Mouse (Mus musculus) v-Abl transformed pro-B cells (cell line): ENCODE measurements at regions not wholly inside any gene's neighbourhood (a gene's known extent, or its start where the extent isn't known, plus 50 kb on each side); places are given as distances from the start of the nearest gene placed in this dataset.

Experiments
- in situ Hi-C, 2 experiments: fragments of 400-800 bp; cut with MboI; formaldehyde crosslinking; loops; one replicate each; pipeline ENCODE4 v1.15.1; 2025; ENCODE audit not compliant: unreplicated experiment in 2 of 2

DNA sequence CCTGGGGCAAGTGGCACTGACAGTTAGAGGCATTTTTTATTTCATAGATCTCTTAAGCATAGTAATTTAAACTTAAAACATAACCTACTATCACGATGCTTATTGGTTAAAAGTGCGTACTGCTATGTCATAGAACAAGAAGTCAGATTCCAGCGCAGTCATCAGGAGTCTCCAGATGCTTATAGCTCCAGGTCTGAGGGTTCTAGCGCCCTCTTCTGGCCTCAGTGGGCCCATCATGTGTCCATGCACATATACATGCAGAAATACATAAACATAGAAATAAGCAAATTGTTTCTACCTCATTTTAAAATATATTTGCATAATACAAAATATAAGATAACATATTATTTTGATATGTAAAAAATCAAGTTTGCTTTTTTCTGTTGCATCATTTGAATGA, 1002.8 kb upstream of the Adgrl2 start:
- in situ Hi-C loops: no loop called here

DNA sequence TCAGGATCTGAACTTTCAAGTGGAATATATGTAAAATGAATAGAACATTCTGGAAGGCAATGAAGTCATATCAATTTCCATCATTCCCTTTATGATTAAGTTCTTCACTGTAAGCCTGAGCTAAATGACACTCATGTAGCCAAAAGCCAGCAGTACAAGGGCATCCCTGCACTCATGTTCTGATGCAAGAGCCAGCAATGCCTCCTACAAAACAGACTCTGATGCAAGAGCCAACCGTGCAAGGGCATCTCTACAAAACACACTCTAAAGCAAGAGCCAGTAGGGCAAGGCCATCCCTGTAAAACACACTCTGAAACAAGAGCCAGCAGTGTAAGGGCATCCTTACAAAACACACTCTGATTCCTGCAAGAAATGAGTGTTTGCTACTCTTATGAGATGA, 997.4 kb upstream of the Adgrl2 start:
- in situ Hi-C loops: no loop called here

DNA sequence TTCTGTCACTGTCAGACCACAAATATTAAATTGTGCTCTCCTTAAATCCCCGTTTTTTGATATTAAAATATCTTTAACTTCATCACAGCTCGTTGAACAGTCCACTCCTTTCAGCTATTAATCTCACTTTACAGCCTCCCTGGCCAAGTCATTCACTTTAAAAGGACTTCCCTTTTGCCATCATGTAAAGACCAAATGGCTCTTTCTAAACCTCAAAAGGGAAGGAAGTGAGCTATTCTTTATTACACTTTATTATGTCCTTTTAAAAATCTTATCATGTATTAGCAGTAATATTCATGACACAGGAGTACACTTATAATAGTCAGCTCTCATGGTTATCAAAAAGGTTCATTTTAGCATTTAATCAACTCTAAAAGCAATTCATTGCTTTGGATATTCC, 966.6 kb upstream of the Adgrl2 start:
- in situ Hi-C loops: no loop called here

DNA sequence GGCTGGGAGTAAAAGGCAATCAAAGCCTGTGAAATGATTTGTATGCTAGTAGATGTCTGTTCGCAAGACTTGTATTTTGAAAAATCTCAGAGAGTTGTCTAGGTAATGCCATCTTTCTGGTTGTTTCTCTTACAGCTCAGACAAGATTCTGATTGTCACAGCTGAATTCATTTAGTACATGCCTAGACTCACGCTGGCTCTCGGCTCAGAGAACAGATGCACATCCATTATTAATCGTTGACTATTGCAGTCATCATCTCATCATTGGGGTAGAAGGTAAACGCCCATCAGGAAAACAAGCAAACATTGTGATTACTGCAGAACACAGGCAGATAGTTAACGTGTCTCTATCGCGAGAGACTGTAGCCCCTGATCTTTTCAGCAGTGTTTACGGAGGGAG, 945.8 kb upstream of the Adgrl2 start:
- in situ Hi-C loops: no loop called here

DNA sequence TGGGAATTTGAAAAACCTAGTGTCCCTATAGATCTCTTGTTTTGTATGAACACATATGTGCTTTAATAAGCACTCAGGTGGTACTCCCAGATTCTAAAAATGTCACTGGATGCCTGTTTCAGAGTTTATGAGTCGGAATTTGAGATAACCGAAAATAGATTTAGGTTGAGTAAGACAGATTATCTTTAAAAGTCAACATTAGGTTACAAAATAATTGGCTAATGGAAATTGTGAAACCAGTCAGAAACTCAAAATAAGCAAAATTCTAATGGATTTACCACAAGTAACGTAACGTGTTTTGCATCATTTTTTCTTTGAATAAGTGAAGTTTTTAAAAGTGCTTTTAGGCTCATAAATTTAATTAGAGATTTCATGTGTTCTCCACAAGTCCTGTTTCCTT, 944.5 kb upstream of the Adgrl2 start:
- in situ Hi-C loops: no loop called here

DNA sequence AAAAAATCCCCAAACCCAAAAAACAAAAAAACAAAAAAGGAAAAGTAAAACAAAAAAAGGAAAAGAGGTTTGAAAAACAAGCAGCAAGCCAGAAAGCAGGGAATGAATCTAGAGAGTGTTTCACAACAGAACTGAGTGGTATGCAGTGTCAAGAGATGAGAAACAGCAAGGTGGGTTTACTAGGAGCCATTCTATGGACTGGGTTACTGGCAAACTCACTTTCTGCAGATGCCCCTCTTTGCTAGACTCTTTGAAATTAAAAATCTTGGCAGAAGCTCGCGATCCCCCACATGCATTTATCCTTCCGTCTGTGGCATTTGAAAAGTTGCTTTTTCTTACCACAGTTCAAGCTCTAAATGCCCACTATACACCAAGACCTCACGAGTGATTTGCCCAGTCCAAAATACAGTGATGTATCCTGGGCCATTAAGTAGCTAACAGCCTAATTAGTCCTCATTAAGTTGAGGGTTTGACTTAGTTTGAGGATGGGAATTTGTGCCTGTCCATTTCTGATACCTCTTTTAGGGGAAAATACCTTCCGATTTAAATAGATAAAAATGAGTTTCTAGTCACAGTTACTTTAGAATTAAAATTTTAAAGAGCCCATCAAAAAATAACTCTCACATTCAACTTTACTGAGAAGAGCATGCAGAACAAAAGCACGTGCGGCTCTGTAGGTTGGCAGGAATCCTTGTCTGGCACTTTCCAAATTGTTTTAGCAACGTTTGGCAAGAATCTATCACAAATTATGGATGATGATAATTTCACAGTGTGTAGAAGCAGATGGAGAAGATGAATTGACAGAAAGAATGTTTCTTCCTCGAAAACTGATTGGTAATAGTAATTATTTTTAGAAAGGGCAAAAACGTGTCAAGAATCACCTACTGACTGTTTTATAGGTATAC, 938.4 kb upstream of the Adgrl2 start:
- in situ Hi-C loops: no loop called here

DNA sequence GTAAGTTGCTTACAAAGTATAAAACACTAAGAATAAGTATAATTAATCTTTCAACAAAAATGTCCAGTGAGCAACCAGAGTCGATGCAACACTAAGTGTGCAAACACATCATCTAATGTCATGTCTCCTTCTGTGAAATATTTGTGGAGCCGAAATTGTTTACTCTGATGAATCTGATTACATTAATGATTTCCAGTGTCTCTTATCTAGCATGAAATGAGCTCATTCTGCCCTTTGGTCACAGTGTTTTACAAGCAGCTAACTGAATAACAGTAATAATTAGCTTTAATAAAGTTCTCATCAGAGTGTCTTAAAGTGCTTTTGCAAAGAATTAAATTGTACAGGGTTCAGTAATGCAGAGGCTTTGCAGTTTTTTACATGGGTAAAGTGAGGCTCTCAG, 929.9 kb upstream of the Adgrl2 start:
- in situ Hi-C loops: no loop called here

DNA sequence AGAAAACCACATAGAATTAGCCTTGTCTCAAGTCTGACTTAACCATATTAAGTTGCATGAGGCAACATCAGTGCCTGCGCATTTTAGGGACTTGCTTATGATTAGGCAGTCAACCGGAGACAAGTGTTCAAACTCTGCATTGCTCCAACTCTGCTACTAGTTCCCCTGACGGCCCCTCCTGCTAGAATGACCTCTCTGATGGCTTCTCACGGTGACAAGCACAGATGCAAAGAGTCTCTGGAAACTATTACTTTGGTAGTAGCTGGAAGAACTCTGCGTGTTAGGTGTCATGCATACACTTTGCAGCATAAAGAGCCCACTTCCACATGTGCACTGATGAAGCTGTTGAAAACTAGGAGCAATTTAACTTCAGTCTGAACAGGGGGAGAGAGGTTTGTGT, 927.8 kb upstream of the Adgrl2 start:
- in situ Hi-C loops: no loop called here

DNA sequence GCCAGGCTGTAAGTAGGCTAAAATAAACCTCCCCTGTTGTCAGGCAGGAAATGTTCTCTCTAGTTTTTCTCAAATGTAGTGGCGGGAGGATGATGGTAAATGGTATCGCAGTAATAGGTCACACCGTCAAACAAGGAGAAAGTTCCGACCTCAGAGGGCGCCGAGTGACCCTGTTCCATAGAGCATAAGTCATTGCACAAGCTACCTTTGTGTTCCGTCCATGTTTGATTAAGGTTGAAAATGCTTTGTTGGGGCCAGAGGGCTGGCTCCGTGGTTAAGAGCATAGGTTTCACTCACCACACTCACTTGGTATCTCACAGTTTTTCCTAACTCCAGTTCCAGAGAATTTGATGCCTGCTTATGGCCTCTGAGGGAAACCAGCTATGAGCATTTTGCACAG, 920.4 kb upstream of the Adgrl2 start:
- in situ Hi-C loops: no loop called here

DNA sequence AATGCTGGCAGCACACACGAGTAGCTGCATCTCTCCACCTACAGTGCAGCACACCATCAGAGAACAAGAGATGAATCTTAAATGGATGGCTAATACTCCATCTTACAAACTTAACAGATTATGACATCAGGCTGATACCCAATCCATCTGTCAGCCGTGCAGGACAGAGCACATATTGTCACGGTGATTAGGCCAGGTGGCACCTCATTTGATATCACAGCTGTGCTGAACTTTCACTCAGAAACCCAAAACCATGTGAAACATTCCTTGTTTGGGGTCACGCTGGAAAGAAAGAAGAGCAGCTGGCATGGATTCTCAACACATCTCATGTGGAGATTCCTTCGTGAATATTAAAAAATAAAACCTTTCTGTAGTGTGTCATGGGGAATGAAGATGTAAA, 911.4 kb upstream of the Adgrl2 start:
- in situ Hi-C loops: no loop called here

DNA sequence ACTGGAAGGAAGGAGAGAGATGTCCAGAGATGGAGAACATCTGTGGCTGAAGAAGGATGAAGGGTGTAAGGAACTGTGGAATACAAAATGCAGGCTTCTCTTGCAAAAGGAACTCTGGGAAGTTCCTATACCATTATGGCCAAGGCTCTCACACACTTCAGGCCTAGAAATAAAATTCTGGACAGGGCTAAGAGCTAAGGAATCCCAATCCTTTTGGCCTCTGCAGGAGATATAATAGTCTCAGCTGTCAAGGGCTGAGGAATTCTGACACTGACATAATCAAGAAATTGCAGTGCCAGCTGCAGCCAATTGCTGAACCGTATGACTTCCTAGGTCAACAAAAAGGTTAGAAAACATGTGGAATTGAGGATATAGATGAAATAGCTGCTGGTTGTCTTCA, 886.2 kb upstream of the Adgrl2 start:
- in situ Hi-C loops: no loop called here

DNA sequence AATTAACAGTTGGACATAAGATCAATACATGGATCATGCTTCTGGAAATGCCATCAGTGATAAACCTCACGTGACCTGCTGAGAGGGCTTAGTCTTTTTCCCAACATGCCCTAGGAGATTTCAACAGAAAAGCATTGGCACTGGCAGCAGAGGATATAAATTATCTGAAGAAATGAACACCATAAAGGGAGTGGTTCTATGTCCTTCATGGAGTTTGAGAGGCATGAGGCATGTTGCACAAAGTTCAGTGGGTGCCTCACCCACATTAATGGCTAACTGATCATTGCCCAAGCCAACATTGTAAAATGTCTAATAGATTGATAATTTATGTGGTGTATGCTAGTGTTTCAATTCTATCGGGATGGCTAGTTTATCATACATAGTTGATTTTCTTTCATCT, 875.6 kb upstream of the Adgrl2 start:
- in situ Hi-C loops: no loop called here

DNA sequence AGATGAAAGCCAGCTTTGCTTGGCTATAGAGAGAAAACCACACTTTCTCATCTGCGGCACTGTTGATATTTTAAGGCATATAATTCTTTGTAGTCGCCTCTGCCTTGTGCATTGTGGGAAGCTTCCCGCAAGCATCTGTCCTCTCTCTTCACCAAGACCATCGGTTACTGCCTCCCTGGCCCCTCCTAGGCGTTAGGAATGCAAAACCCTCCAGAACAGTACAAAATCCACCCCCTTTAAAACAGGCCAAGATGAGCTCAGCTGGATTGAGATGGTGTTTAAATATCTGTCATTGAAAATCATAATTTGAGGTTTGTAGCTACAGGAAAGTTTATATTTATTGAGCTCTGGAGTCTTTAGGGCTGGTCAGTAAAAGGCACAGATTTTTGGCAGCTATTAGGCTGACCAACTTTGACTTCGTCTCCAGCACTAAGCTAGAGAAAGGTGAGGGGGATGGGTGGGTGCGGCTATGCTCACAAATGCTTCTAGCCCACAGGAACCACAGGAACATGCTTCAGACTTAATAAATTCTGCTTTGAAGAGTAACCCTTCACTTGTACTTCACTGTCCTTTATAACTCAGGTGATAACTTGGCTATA, 856.7 kb upstream of the Adgrl2 start:
- in situ Hi-C loops: no loop called here

DNA sequence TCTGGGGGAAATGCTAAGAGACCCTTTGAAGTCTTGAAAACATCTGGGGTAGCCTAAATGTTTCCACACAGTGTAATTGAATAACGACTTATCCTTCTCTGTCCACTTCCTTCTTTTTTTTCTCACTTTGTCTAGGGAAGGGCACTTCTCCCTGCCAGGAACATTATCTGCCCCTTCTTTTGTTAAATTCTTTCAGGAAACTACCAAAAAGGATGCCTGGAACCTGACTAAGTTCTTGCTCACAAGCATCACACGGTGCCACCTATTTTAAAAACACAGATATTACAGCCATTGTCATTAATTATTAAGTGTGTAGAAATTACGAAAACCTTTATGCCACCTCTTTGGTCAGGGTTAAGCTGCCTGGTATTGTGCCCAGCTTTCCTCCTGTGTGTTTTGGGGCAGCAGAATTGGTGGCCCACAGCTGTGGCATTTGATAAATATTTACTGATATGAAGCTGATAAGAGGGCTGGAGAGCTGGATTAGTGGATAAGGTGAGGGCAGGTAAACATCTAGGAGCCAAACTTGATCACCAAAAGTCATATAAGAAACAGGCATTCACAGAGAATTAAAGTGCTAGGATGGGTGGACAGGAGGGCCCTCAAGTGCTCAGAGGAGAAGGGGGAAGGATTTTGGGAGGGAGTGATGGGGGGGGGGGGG, 855.6 kb upstream of the Adgrl2 start:
- in situ Hi-C loops: no loop called here

DNA sequence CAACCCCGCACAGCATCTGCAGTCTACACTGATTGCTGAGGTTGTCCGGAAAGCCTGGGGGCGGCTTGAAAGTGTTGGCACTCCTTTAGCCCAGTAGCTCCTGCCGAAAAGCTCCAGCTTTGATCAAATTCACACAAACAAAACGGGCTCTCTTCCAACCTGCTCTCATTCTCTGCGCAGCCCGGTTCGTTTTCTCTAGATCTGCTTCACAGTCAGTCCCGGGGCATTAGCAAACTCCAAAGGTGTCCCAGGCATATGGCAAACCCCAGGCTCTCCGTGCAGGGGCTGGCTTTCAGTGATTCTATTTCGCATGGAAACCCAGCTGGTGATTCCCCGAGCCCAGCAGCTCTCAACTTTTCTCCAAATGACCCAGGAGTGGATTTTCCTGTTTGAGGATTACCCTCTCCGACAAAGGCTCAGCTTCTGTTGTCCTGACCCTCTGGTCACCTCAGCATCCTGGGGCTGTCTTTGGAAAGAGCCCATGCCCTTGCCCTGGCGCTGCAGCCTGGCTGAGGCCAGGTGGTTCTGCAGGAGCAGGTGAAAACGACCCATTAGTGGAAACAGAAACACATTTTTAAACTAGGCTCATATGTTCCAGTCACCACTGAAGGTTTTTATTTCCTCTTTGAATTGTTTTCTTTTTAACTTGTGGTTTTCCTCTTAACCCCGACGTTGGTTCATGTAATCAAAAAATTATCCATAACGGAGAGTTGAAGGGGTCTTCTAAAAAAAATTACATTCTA, 854.9 kb upstream of the Adgrl2 start:
- in situ Hi-C loops: no loop called here

DNA sequence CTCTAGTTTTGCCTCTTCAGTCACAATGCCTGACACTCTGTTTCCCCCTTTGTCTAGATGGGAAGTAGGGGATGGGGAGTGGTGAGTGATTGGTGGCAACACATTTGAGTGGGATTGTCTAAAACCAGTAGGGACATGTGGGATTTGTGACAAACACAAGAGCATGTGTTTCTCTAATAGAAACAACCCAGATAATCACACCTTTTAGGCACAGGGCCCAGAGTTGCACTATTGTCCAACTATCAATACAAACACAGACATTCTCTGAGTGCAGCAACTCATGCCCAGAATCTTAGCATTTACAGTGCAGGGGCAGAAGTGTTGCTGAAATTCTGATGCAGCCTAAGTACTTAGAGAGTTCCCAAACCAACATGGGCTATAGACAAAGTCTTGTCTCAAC, 847.6 kb upstream of the Adgrl2 start:
- in situ Hi-C loops: no loop called here

DNA sequence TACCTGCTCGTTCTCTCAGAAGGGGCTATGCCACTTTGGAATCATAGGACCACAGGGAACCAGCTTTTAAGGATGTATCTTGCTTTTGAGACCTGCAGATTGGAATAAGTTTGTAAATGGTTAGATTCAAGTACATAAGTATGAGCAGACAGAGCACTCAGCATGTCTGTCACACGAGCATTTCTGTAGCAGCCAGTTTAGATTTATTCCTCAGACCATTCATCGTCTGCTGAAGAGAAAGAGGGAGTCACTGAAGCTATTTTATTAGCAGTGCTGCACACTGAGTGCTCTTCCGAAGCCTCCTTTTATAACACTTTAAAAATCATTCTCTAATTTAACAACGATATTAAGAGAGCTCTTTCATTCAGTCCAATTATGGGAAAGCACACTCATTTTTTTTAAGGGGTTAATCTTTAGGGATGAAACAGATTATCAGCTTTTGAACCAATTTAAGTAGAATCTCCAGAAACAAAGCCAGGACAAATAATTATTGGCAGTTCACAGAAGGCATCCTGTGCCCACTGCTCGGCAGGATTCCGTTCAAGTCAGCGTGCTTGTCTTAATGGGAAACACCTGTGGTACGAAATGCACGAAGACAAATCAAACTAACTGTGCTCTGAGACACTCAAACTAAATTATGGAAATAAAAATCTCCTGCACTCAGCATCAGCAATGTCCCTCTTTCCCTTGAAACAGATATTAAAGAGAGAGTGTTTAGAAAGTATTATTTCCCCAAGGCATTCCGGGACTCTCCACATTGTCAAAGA, 846.3 kb upstream of the Adgrl2 start:
- in situ Hi-C loops: no loop called here

DNA sequence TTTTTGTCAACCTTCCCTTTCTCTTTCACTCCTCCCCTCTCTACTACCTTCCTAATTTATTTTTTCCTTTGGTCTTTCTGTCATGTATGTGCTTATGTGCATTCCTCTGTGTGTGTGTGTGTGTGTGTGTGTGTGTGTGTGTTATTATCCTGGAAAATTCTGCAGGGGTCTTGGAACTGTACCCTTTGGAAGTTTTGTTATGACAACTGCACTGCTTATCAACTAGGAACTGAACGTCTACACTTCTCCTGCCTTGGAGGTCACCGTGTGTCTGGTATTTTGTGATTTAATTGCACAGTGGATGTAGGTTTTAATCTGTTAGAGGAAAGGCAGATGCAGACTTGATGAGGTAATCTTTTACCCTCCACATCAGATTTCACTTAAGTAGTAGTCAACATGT, 836.8 kb upstream of the Adgrl2 start:
- in situ Hi-C loops: no loop called here

DNA sequence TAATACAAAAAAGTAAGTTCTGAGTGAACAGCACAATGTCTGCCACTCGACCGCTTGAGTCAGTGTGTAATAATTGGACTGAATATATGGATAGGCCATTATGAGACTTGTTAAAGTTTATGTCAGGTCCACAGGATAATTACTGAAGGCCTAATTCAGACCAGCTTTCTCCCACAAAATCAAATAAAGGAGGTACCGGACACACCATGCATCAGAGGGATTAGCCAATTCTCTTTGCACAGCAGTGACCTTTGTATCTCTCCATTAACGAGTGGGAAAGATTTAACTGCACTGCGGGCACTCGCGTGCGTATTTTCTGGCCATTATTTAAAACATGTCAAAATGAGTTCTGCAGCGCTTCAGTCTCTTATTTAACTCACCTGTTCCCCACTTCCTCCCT, 836.4 kb upstream of the Adgrl2 start:
- in situ Hi-C loops: no loop called here

DNA sequence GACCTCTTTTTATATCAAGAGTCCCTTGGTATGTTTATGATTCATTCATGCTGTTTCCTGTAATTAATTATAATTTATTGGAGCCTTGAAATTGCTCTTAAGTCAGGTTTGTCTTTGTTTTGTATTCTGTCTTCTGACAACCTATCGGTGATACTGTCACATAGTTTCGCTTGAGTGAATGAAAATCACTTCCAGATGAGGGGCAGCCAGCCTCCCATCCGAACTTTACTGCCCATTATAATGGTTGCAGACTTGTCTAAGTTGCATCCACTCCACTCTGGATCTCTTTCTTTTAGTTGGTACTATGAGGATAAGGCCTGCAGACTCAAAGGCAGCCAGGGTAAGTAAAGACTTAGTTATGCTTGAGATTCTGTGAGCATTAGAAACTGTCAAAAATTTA, 830.3 kb upstream of the Adgrl2 start:
- in situ Hi-C loops: no loop called here

DNA sequence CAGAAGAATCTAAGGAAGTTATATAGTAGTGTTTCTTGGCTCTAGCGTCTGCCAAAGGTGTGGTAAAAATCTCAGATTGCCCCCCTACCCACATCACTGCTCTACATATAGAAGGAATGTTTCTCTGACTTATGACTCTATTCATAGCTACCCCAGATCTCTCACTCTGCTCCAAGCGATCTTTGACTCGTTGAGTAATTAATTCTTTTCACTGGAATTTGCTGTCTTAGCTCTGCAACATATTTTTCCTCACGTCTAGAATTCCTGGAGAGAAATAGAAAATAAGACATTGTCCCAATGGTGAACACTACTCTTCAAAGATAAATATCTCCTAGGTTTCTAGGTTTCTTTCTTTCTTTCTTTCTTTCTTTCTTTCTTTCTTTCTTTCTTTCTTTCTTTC, 829.5 kb upstream of the Adgrl2 start:
- in situ Hi-C loops: no loop called here
